Mouse (Mus musculus) forebrain, embryonic 13.5 days (tissue): ENCODE data around the gene 4933415A04Rik. TPM values are rescaled to one million over a fixed set of nuclear protein-coding genes. Genes with fewer than 3 reads are reported as not detected.

Experiments used
- ATAC-seq: fragments of 200-750 bp; cut with Nextera tagmentation; 2 replicates; pipeline ENCODE4 v1.8.0; 2017
- H3K27ac ChIP-seq: fragments of 300-500 bp; sonication (generic); 2 replicates; pipeline ENCODE4 v1.5.1; 2015; ENCODE audit warnings: inconsistent platforms, mild to moderate bottlenecking, moderate library complexity
- H3K27me3 ChIP-seq: fragments of 300-500 bp; sonication (generic); 2 replicates; pipeline ENCODE4 v1.6.1; 2015; ENCODE audit warnings: mild to moderate bottlenecking, inconsistent platforms
- H3K36me3 ChIP-seq: fragments of 300-500 bp; sonication (generic); 2 replicates; pipeline ENCODE4 v1.6.1; 2015; ENCODE audit warnings: mild to moderate bottlenecking, inconsistent platforms; ENCODE audit not compliant: poor library complexity, severe bottlenecking
- H3K4me1 ChIP-seq: fragments of 300-500 bp; sonication (generic); 2 replicates; pipeline ENCODE4 v1.6.1; 2015; ENCODE audit warnings: inconsistent platforms
- H3K4me2 ChIP-seq: fragments of 300-500 bp; sonication (generic); 2 replicates; pipeline ENCODE4 v1.6.1; 2015; ENCODE audit warnings: inconsistent platforms, mild to moderate bottlenecking, moderate library complexity
- H3K4me3 ChIP-seq: fragments of 300-500 bp; sonication (generic); 2 replicates; pipeline ENCODE4 v1.5.1; 2015; ENCODE audit warnings: mild to moderate bottlenecking, inconsistent platforms
- H3K9ac ChIP-seq: fragments of 300-500 bp; sonication (generic); 2 replicates; pipeline ENCODE4 v1.6.1; 2015; ENCODE audit warnings: mild to moderate bottlenecking, inconsistent platforms
- H3K9me3 ChIP-seq: fragments of 300-500 bp; sonication (generic); replicated peaks from 2 replicates; pipeline ENCODE4 v1.6.1; 2016; ENCODE audit warnings: inconsistent platforms
- WGBS: fragments of 180-500 bp; shearing (Covaris S2); methylation state at CpG from one replicate; pipeline ENCODE4 v1.1.7; 2015; 5-methylcytosine and 5-hydroxymethylcytosine counted together
- polyA plus RNA-seq: library from polyadenylated mRNA; unstranded; fragments of >200 nt; fragmentation: Nextera tagmentation; extraction: Ambion mirVana; gene quantifications from 2 replicates; pipeline ENCODE4 v1.2.1, GENCODE M21; 2015

4933415A04Rik gene
- 4.8 TPM in 2 replicates for polyA plus RNA-seq

DNA sequence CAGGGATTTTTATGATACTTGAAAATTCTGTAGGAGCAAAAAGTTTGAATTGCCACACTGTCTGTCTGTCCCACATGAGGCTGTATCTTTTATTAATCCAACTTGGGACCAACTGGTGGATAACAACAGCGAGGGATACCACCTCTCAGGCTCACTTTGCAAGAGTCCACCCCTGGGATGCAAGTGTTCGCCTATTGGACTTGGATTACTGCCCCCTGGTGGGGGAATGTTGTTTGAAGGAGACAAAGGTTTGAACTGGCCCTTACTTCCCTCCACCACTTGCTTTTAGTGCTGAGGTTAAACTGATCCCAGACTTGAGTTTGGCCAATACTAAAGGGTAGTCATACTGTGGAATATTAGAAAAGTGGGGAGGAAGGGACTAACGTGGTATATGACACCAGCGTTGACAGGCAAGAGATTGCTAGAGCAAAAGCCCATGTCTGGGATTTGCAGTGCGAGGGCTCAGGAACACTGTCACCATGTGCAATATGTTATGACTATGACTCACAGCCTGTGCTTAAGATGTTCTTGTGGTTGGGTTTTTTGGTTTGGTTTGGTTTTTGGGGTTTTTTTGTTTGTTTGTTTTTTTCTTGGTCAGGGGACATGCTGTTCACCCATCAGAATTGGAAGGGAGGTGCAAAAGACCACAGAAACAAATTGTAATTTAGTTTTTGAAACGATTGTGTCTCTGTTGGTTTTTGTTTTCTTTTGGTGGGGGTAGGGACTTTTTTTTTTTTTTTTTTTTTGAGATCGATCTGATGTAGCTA is at the start of gene 4933415A04Rik:
Gene 4933415A04Rik, plus strand, starts transcription at position 717 of the 767 bp plus-strand sequence.
- H3K9me3 ChIP-seq: no peaks in the 10 kb centered on the region
- no peak within 1 kb of the TSS for H3K27ac ChIP-seq
- peaks cover 46% of the 10 kb centered on the region for H3K36me3 ChIP-seq
- H3K4me3 ChIP-seq: no peak within 1 kb of the TSS
- peak; percentile 61; the same call in 1 of the 2 replicates for ATAC-seq
- peaks cover 4% of the 10 kb centered on the region; the same call in 1 of the 2 replicates for H3K4me1 ChIP-seq
- no peak within 1 kb of the TSS for H3K4me2 ChIP-seq
- no peaks in the 10 kb centered on the region for H3K27me3 ChIP-seq
- H3K9ac ChIP-seq: no peak within 1 kb of the TSS
- 71% methylated on average over 7 of the region's 7 CpGs for WGBS

DNA sequence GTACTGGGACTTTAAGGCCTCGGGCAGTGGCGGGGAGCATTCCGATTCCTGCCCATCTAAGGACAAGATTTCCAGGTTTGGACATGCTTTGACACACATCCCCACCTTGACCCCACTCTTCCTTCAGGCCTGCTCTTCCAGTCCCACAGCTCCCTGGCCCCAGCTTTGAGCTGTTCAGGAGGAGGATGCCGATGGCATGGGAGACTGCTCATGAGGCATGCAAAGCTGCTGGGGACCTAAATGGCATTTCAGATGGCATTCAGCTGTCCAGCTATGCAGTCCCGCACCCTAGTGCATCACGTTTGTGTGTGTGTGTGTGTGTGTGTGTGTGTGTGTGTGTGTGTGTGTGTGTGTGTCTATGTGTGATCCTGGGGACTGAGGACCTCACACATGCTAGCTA is 49.8 kb upstream of the 4933415A04Rik start:
- H3K9ac ChIP-seq: no peak overlapping the region
- ATAC-seq: no peak
- no peak overlapping the region for H3K4me3 ChIP-seq
- H3K4me1 ChIP-seq: peaks cover 14% of the 10 kb centered on the region
- H3K27ac ChIP-seq: no peak overlapping the region
- H3K4me2 ChIP-seq: no peak overlapping the region
- peaks cover 58% of the 10 kb centered on the region for H3K36me3 ChIP-seq
- 94% methylated on average over 6 of the region's 6 CpGs for WGBS
- no peaks in the 10 kb centered on the region for H3K9me3 ChIP-seq
- H3K27me3 ChIP-seq: no peaks in the 10 kb centered on the region

DNA sequence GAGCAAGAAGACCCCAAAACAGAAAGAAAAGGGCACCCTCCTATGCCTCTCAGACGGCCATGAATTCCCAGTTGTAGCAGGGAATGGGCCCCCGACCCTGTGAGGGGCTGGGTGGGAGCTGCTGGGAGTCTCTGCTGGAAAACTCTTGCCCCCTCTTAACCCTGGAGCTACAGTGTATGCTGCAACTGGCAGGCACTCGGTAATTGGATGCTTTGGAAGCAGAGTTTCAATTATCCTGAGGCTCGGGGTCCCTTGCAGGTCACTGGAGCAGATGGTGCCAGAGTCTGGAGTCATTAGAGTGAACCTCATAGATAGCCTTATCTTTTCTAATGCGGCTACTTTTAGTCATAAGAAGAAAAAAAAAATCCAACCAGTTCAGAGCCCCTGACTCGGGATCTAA is 47.0 kb upstream of the 4933415A04Rik start:
- H3K9ac ChIP-seq: no peak overlapping the region
- 18% methylated on average over 6 of the region's 6 CpGs for WGBS

DNA sequence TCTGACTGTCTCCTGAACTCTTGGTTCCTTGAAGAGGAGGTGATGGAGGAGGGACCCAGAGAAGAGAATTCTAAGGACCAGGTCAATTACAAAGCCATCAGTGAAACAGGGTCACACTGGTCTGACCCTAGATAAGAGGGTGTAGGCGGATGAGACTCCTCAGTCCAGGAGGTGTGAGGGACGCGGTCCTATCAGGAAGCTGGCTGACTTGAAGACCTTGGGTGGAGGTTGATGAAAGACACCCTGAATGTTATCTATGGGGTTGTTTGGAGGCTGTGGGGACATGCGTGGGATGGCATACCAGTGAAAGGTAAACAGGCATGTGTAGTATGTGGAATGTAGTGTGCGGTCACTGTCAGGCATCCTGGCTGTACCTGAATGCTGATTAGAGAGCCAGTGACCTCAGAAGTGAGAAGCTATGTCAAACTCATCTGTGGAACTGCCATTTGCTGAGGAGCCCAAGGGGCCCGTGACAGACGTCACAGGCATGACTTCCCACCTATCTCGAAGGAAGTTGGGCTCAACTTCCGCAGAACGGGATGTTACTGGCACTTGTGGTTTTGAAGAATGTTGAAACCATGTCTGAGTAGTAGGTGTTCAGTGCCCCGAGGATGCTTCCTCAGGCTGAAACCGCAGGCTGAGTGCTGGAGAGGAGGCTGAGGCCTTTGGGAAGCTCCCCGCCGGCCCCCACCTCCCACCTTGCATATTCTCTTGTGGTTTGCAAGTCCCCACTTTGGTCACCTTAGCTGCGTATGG is 43.0 kb upstream of the 4933415A04Rik start:
- no peak overlapping the region for H3K4me2 ChIP-seq
- peaks cover 36% of the 10 kb centered on the region for H3K4me1 ChIP-seq
- H3K9me3 ChIP-seq: no peaks in the 10 kb centered on the region
- WGBS: 96% methylated on average over 15 of the region's 15 CpGs
- no peak for ATAC-seq
- no peak overlapping the region for H3K4me3 ChIP-seq
- no peak overlapping the region for H3K9ac ChIP-seq
- no peaks in the 10 kb centered on the region for H3K27me3 ChIP-seq
- H3K27ac ChIP-seq: no peak overlapping the region
- peaks cover 15% of the 10 kb centered on the region for H3K36me3 ChIP-seq

More for the DNA sequence above, 47.0 kb upstream of the 4933415A04Rik start:
- peaks cover 12% of the 10 kb centered on the region for H3K4me1 ChIP-seq
- no peak overlapping the region for H3K4me3 ChIP-seq
- H3K9me3 ChIP-seq: no peaks in the 10 kb centered on the region
- H3K27me3 ChIP-seq: no peaks in the 10 kb centered on the region
- H3K4me2 ChIP-seq: no peak overlapping the region
- peak; percentile 66; the same call in 1 of the 2 replicates for ATAC-seq
- H3K27ac ChIP-seq: no peak overlapping the region
- H3K36me3 ChIP-seq: peaks cover 49% of the 10 kb centered on the region

DNA sequence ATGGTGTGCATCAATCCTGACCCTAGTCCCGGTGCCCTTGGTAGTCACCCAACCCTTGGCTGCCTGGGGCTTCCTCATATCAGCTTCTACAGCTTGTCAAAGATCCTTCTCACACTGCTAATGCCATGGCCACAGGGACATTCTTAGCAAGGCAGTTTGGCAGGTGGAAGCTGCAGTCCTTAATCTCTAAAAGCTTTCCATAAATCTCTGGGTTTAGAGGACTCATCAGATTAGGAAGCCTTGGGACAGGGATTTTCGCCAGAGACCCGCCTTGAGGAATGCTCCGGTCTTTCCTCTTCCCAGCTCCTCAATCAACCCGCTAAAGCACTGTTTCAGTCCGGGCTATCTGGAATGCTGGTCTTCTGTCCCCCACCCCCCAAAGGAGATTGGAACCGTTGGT is 42.0 kb upstream of the 4933415A04Rik start:
- no peak for ATAC-seq
- no peaks in the 10 kb centered on the region for H3K9me3 ChIP-seq
- H3K36me3 ChIP-seq: peaks cover 12% of the 10 kb centered on the region; the same call in 1 of the 2 replicates
- H3K27ac ChIP-seq: no peak overlapping the region
- no peak overlapping the region for H3K4me3 ChIP-seq
- no peak overlapping the region for H3K4me2 ChIP-seq
- H3K9ac ChIP-seq: no peak overlapping the region
- peaks cover 36% of the 10 kb centered on the region for H3K4me1 ChIP-seq
- WGBS: 93% methylated on average over 7 of the region's 7 CpGs
- no peaks in the 10 kb centered on the region for H3K27me3 ChIP-seq

DNA sequence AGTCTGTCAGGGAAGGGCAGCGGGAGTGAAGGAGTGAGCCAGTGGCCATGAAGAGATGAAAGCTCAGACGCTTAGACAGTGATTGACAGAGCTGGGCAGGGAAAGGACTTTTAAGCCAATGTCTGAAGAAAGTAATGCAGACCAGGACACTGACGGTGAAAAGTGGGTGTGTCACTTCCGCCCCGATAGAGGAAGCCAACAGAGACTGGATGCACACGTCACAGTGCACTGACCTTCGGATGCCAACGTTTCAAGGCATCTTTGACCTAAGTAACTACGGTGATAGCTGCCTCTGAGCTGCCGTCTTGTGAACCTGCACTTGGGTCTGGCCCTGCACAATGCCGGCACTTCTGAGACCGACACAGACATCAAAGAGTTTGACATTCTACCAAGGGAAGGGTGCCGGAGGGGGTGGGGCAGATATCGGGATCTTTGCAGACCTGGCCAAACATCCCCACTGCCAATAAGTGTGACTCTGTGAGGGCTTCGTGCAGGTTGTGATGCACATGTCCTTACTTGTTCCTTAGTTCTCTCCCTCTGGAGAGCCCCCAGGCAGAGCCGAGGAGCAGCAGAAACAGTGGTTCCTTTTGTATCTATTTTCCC is 40.9 kb upstream of the 4933415A04Rik start:
- Histone ChIP-seq H3K4me3 (no peak overlapping the region), H3K4me2 (peak overlapping the region; percentile 18), H3K4me1 (peaks cover 39% of the 10 kb centered on the region), H3K9ac (no peak overlapping the region), H3K36me3 (peaks cover 12% of the 10 kb centered on the region; the same call in 1 of the 2 replicates), H3K9me3 (no peaks in the 10 kb centered on the region), H3K27ac (no peak overlapping the region), H3K27me3 (no peaks in the 10 kb centered on the region)
- WGBS: 23% methylated on average over 16 of the region's 16 CpGs
- ATAC-seq: no peak

DNA sequence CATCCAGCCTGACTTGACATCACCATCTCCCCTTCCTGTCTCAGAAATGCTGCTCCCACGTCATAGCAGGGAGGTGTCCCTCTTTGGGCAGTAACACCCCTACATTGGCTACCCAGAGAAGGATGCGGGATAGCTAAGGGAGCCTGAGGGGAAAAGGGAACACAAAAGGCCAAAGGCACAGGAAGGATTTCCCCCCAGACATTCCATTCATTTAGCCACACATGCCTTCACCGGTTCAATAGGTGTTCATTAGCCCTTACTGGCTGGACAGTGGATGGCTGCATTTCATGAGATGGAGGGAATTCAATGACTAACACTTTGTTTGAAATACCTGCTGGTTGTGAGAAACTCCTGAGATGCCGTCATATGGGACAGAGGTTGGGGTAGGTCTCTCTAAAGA is 40.2 kb upstream of the 4933415A04Rik start:
- Histone ChIP-seq H3K36me3 (peaks cover 9% of the 10 kb centered on the region; the same call in 1 of the 2 replicates), H3K27ac (no peak overlapping the region), H3K27me3 (no peaks in the 10 kb centered on the region), H3K9me3 (no peaks in the 10 kb centered on the region), H3K9ac (no peak overlapping the region), H3K4me2 (no peak overlapping the region), H3K4me1 (peaks cover 40% of the 10 kb centered on the region), H3K4me3 (no peak overlapping the region)
- WGBS: 26% methylated on average over 4 of the region's 4 CpGs
- no peak for ATAC-seq

DNA sequence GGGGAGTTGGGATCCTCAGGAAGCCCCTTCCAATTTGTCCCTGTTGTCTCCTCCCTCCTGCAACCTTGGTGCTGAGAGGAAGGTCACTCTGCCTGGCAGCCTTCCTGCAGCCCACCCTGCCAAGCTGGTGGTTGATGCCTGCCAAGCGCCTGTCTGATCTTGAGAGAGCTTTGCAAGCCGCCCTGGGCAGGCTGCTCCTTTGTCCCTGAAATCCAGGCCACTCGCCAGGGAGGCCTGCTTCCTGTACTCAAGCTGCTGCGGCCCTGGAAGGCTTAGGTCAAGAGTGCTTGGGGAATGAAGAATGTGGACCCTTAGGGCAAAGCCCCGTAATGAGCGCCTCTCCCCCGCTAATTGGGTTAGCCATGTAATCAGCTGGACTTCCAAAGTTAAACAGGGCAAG is 38.7 kb upstream of the 4933415A04Rik start:
- Histone ChIP-seq H3K4me2 (no peak overlapping the region), H3K27ac (peak overlapping the region; percentile 70), H3K4me3 (no peak overlapping the region), H3K9ac (no peak overlapping the region), H3K36me3 (peaks cover 9% of the 10 kb centered on the region; the same call in 1 of the 2 replicates), H3K27me3 (no peaks in the 10 kb centered on the region), H3K9me3 (no peaks in the 10 kb centered on the region), H3K4me1 (peaks cover 44% of the 10 kb centered on the region)
- ATAC-seq: peak; percentile 90
- WGBS: 7% methylated on average over 7 of the region's 7 CpGs

DNA sequence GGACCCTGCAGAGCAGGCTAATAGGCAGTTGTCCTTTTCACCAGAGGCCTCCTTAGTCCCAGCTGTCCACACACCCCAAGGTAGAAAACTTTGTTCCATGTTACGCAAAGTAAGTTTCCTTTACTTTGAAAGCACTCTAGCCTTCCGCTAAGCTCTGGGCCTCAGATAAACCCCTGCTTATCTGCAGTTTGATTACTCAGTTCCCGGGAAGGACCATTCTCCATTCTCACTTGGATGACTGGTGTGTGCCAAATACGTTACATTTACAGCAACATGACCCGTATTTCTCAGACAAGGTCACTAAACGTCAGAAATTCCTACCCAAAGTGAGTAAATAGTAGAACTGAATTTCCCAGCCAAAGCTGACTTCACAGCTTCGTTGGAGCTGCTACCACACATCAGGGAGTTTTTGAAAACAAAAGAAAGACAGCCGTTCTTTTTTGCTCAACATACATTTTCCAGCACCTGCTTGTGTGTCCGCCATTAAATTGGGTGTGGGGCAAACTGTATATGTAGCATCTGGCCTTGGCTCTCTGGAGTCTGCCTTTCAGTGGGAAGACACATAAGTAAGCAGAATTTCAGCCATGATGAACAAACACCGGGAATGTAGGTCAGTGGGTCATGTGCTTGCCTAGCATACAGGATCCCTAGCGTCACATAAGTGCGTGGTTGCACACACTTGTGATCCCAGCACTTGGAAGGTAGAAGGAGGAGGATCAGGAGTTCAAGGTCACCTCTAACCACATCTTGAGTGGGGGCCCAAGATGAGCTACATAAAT is 38.0 kb upstream of the 4933415A04Rik start:
- ATAC-seq: no peak
- peak overlapping the region; percentile 70 for H3K27ac ChIP-seq
- 49% methylated on average over 12 of the region's 12 CpGs for WGBS
- no peak overlapping the region for H3K9ac ChIP-seq
- peaks cover 44% of the 10 kb centered on the region for H3K4me1 ChIP-seq
- no peaks in the 10 kb centered on the region for H3K27me3 ChIP-seq
- H3K9me3 ChIP-seq: no peaks in the 10 kb centered on the region
- H3K4me3 ChIP-seq: no peak overlapping the region
- no peak overlapping the region for H3K4me2 ChIP-seq
- 0 out of 2 replicates have a peak, but pooled peaks cover 2% of the 10 kb centered on the region for H3K36me3 ChIP-seq

DNA sequence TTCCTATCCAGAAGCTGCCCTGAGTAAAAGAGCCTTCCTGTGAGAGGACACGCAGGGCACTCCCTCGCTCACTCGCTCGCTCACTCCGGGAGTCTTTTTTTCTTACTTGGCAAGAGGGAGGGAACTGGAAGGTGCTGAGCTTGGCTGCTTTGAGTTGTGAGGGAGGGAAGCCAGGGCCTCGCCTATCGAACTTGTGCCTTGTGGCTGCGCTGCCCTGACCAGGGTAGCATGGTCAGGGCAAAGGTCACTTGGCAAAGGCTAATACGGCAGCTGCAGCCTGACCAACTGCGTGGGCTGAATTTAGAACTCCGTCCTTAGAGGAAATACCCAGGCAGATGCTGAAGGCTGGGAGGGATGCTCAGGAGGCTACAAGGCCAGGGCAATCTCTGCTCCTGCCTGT is 37.1 kb upstream of the 4933415A04Rik start:
- 53% methylated on average over 11 of the region's 11 CpGs for WGBS
- no peak overlapping the region for H3K9ac ChIP-seq
- no peaks in the 10 kb centered on the region for H3K27me3 ChIP-seq
- no peak for ATAC-seq
- H3K4me3 ChIP-seq: no peak overlapping the region
- H3K4me2 ChIP-seq: no peak overlapping the region
- peaks cover 44% of the 10 kb centered on the region for H3K4me1 ChIP-seq
- no peaks in the 10 kb centered on the region for H3K36me3 ChIP-seq
- H3K27ac ChIP-seq: no peak overlapping the region
- H3K9me3 ChIP-seq: no peaks in the 10 kb centered on the region

DNA sequence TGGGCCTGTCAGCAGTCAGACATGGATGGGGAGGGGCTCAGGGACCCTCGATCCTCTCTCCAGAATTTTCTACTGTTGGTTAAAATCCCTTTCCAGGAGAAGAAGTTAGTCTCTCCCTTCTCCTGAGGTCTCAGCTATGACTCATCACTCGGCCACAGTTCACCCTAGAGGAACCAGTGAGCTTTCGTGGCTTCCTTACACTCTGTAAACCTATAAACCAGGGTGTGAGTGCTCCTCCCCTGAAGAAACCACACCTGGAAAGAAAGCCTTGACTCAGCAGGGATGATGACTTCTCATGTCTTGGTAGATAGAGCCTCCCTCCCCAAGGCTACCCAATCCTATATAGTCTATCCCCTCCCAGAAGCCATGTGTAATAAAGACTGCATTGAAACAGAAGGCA is 35.1 kb upstream of the 4933415A04Rik start:
- H3K27ac ChIP-seq: no peak overlapping the region
- peaks cover 4% of the 10 kb centered on the region; the same call in 1 of the 2 replicates for H3K36me3 ChIP-seq
- no peak overlapping the region for H3K9ac ChIP-seq
- H3K27me3 ChIP-seq: no peaks in the 10 kb centered on the region
- no peak for ATAC-seq
- WGBS: 81% methylated on average over 3 of the region's 3 CpGs
- H3K4me3 ChIP-seq: no peak overlapping the region
- peaks cover 30% of the 10 kb centered on the region for H3K4me1 ChIP-seq
- no peaks in the 10 kb centered on the region for H3K9me3 ChIP-seq
- H3K4me2 ChIP-seq: no peak overlapping the region
